25 mouse cellular contexts compared by ENCODE assay signal in genomic region chr4:41298976-41299375, GRCm38 (mm10).
"Had no signal": no experiment of that assay in that cellular context is flagged by ENCODE, and none has a peak within 500 bp of the region (broad histone marks: within the 10 kb centered on the region; RNA-seq: fewer than 3 reads in every experiment).

No protein-coding gene starts in this region.

- H3K27me3 ChIP-seq: embryonic facial prominence, embryonic 12.5 days; embryonic facial prominence, embryonic 13.5 days; embryonic facial prominence, embryonic 15.5 days; forebrain, embryonic 12.5 days; forebrain, embryonic 13.5 days; forebrain, embryonic 15.5 days had no signal

- H3K4me2 ChIP-seq: embryonic facial prominence, embryonic 12.5 days; embryonic facial prominence, embryonic 13.5 days; embryonic facial prominence, embryonic 15.5 days; forebrain, embryonic 12.5 days; forebrain, embryonic 13.5 days; forebrain, embryonic 15.5 days had no signal

- DNase-seq: cerebellum, adult 9-10 months; cerebellum, adult 9-11 months; cerebellum, postnatal 10 days; cerebellum, postnatal 14 days; cerebellum, postnatal 25 days; cerebellum, postnatal 36 days; embryo, embryonic 11 days; forebrain, postnatal 0 days; gastrocnemius, adult 2 months; gastrocnemius, postnatal 10 days; gastrocnemius, postnatal 14 days; gastrocnemius, postnatal 25 days; gastrocnemius, postnatal 36 days; heart, adult 11 months; heart, adult 18-20 months; heart, adult 2 months had no signal

- H3K4me1 ChIP-seq: embryonic facial prominence, embryonic 12.5 days; embryonic facial prominence, embryonic 13.5 days; forebrain, embryonic 10.5 days; forebrain, embryonic 12.5 days had no signal

- H3K9ac ChIP-seq: embryonic facial prominence, embryonic 12.5 days; embryonic facial prominence, embryonic 13.5 days; embryonic facial prominence, embryonic 15.5 days; forebrain, embryonic 12.5 days; forebrain, embryonic 13.5 days; forebrain, embryonic 15.5 days; forebrain, postnatal 0 days had no signal

- H3K27ac ChIP-seq: embryonic facial prominence, embryonic 10.5 days; embryonic facial prominence, embryonic 12.5 days; embryonic facial prominence, embryonic 13.5 days; embryonic facial prominence, embryonic 15.5 days; forebrain, embryonic 10.5 days; forebrain, embryonic 12.5 days; forebrain, embryonic 13.5 days; forebrain, embryonic 15.5 days; gastrocnemius, adult 2 months; heart, adult 2 months had no signal

- H3K9me3 ChIP-seq: embryonic facial prominence, embryonic 10.5 days; embryonic facial prominence, embryonic 12.5 days; embryonic facial prominence, embryonic 13.5 days; embryonic facial prominence, embryonic 15.5 days; forebrain, embryonic 10.5 days; forebrain, embryonic 12.5 days; forebrain, embryonic 13.5 days; forebrain, embryonic 15.5 days had no signal

- H3K4me3 ChIP-seq: embryonic facial prominence, embryonic 10.5 days; embryonic facial prominence, embryonic 12.5 days; embryonic facial prominence, embryonic 13.5 days; embryonic facial prominence, embryonic 15.5 days; erythroblast, embryonic 14.5 days; forebrain, embryonic 10.5 days; forebrain, embryonic 12.5 days; forebrain, embryonic 13.5 days; forebrain, embryonic 15.5 days; gastrocnemius, adult 2 months; heart, adult 2 months had no signal
